Mouse (Mus musculus) thymus, adult 2 months (tissue): ENCODE measurements around the gene Nme9. TPM values are rescaled to one million over a fixed set of nuclear protein-coding genes. Genes with fewer than 3 reads are reported as not detected.

ENCODE experiments used
- DNase-seq: peaks from one replicate; pipeline ENCODE4 v3.0.0; 2021
- H3K27ac ChIP-seq: fragments of 200-500 bp; 2 replicates; pipeline ENCODE4 v1.5.1; 2012; ENCODE audit warnings: low read length, control low read depth; ENCODE audit not compliant: control insufficient read depth, insufficient read depth
- H3K27me3 ChIP-seq: fragments of 200-500 bp; 2 replicates; pipeline ENCODE4 v1.6.1; 2012; ENCODE audit warnings: mild to moderate bottlenecking, low read length, moderate library complexity, mixed read lengths; ENCODE audit not compliant: control insufficient read depth, insufficient read depth
- H3K36me3 ChIP-seq: fragments of 200-500 bp; 2 replicates; pipeline ENCODE4 v1.6.1; 2012; ENCODE audit warnings: mild to moderate bottlenecking, low read length, moderate library complexity; ENCODE audit not compliant: control insufficient read depth, insufficient read depth
- H3K4me1 ChIP-seq: fragments of 200-500 bp; replicated peaks from 2 replicates; pipeline ENCODE4 v1.6.1; 2012; ENCODE audit warnings: low read length; ENCODE audit not compliant: control insufficient read depth, insufficient read depth
- H3K4me3 ChIP-seq: fragments of 200-500 bp; 2 replicates; pipeline ENCODE4 v1.5.1; 2012; ENCODE audit warnings: mild to moderate bottlenecking, low read length, control low read depth, moderate library complexity; ENCODE audit not compliant: control insufficient read depth, insufficient read depth
- CTCF ChIP-seq: fragments of 200-500 bp; IDR thresholded peaks from 2 replicates; pipeline ENCODE4 v1.5.1; 2012; ENCODE audit warnings: mild to moderate bottlenecking, control low read depth, low read length, moderate library complexity, borderline replicate concordance; ENCODE audit not compliant: control insufficient read depth, poor library complexity, insufficient read depth; ENCODE audit errors: extremely low read depth
- POLR2A ChIP-seq: fragments of 200-500 bp; IDR thresholded peaks from 2 replicates; pipeline ENCODE4 v1.6.1; 2012; ENCODE audit warnings: mild to moderate bottlenecking, low read length, control low read depth, moderate library complexity; ENCODE audit not compliant: control insufficient read depth, poor library complexity, insufficient read depth; ENCODE audit errors: extremely low read depth
- WGBS: fragments of 180-500 bp; shearing (Covaris S2); methylation state at CpG from one replicate; pipeline ENCODE4 v1.1.7; 2018; 5-methylcytosine and 5-hydroxymethylcytosine counted together
- polyA plus RNA-seq: library from polyadenylated mRNA; depleted of rRNA; stranded (reverse); fragments of >200 nt; gene quantifications from 2 replicates; pipeline ENCODE4 v1.2.3, GENCODE M21; 2012

Nme9 gene
- polyA plus RNA-seq, 1 experiment: 0.43 TPM

DNA sequence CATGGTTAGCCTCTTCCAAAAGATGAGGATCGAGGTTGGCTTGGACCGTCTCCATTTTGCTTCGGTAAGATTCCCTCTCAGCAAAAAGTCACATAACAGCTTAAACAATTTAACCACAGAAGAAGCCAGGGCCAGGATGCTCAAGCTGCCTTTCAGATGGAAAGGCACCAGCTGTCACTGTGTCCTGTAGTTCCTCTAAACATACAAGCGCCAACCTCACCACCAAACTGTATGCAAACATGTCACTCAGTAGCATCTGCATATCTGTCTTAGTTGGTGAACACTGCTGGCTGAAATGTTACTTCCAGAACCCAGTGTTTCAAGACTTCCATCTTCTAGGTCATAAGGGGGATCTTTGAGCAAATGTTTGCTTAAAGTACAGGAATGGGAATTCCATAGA lies 8.5 kb downstream of the Nme9 start:
- TF ChIP-seq POLR2A (no peak), CTCF (no peak)
- Histone ChIP-seq H3K27ac (no peak overlapping the region), H3K27me3 (no peaks in the 10 kb centered on the region), H3K4me1 (no peaks in the 10 kb centered on the region), H3K36me3 (no peaks in the 10 kb centered on the region), H3K4me3 (no peak overlapping the region)
- 85% methylated on average over 4 of the region's 4 CpGs for WGBS
- DNase-seq: no peak

GRCm38 (mm10) chr9:99464876-99465275 lies 13.6 kb downstream of the Nme9 start:
- Histone ChIP-seq H3K27me3 (no peaks in the 10 kb centered on the region), H3K4me3 (no peak overlapping the region), H3K36me3 (no peaks in the 10 kb centered on the region), H3K27ac (no peak overlapping the region), H3K4me1 (no peaks in the 10 kb centered on the region)
- DNase-seq: no peak
- no peak for TF ChIP-seq POLR2A
- no peak for TF ChIP-seq CTCF
- 91% methylated on average over 6 of the region's 6 CpGs for WGBS

DNA sequence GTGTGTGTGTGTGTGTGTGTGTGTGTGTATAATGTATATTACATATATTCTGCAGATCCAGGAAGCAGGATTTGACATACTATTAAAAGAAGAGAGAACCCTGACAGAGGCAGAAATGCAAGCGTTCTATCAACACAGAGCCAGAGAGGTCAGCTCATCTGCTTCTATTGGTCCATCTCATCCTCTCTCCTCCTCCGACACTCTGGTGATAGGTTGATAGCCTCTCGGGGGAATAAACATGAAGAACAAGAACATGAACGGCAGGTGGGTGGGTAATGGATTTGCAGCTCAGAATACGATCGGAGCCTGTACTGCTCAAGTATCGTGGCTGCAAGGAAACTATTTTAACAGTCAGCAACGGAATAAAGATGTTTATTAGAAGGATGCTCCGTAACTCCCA lies 17.3 kb downstream of the Nme9 start:
- H3K27ac ChIP-seq: no peak overlapping the region
- H3K4me3 ChIP-seq: no peak overlapping the region
- WGBS: 93% methylated on average over 9 of the region's 9 CpGs
- no peaks in the 10 kb centered on the region for H3K4me1 ChIP-seq
- H3K36me3 ChIP-seq: no peaks in the 10 kb centered on the region
- no peaks in the 10 kb centered on the region for H3K27me3 ChIP-seq
- DNase-seq: no peak
- TF ChIP-seq CTCF (no peak), POLR2A (no peak)

DNA sequence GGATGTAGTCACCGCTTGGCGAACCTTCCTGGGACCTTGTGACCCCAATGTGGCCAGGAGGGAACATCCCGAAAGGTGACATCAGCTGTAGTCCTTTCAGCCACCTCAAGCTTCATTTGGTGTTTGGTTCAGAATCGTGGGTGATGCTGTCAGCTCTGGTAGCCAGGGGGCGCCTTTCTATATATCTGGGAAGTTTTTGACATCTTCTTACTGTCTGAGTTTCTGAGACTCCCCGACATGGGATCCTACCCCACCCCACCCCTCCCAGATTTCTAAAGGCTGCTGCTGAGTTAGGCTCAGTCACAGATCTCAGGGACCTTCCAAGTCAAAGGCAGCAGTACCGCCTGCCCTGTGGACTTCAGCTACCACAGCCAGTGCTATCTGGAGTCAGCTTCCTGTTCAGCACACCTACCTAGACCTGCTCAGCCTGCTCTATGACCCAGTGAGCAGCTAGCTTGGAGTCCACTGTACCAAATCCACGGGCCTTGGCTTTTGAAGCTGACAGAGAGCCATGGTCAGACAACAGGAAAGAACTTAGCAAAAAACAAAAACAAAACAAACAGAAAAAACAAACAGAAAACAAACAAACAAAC lies 18.5 kb downstream of the Nme9 start:
- H3K4me1 ChIP-seq: no peaks in the 10 kb centered on the region

DNA sequence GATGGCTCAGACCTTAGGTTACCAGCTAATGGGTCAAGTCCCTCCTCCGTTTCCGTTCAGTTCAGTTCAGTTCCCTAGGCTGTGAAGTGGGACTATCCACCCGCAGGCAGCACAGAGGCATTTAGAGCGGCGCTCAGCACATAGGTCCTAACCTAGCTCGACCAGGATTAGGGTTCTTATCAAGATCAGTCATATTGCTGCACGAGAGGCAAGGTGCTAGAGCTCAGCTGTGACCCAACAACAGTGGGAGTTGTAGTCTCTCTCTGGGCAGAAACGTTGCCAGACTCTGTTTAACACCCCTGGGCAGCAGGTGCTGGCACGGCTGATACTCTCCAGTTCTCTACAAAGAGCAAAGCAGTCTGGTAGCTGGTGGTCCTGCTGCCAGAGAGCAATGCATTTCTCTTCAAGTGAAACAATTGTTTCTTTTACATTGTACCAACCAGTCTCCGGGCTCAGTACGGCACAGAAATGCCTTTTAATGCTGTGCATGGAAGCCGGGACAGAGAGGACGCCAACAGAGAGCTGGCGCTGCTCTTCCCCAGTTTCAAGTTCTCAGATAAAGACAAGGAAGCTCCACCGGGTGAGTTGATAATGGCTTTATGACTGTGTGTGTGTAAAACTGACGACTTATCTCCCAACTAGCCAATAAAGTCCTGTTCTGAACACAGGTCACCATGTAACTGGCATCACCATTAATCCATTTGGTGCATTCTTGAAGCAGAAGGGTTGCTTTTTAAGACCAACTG lies 19.2 kb downstream of the Nme9 start:
- H3K4me1 ChIP-seq: no peaks in the 10 kb centered on the region
- no peak overlapping the region for H3K4me3 ChIP-seq
- no peak for DNase-seq
- H3K27ac ChIP-seq: no peak overlapping the region
- no peaks in the 10 kb centered on the region for H3K27me3 ChIP-seq
- H3K36me3 ChIP-seq: no peaks in the 10 kb centered on the region
- 77% methylated on average over 16 of the region's 16 CpGs for WGBS
- no peak for TF ChIP-seq POLR2A

More for the DNA sequence above, 18.5 kb downstream of the Nme9 start:
- DNase-seq: peak; percentile 22
- H3K4me3 ChIP-seq: no peak overlapping the region
- no peak for TF ChIP-seq CTCF
- no peak for TF ChIP-seq POLR2A
- WGBS: 53% methylated on average over 8 of the region's 8 CpGs
- no peaks in the 10 kb centered on the region for H3K36me3 ChIP-seq
- no peaks in the 10 kb centered on the region for H3K27me3 ChIP-seq
- H3K27ac ChIP-seq: no peak overlapping the region

DNA sequence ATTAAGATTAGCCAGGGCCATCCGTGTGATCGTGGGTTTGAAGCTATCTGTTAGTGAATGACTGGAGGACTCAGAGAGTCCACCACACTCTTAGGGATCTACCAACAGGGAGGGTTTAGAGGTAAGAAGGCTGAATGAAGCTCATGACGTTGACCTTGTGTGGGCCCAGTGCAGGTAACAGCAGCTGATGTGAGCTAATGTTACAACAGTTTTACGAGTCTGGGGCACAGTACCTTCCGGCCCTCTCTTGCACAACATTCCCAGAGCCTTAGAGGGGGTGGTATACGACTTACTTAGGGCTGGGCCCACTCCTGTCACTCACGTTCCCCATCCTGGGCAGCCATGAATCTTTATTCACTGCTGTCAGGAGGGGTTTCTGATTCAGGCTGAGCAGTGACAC lies 20.1 kb downstream of the Nme9 start:
- no peaks in the 10 kb centered on the region for H3K27me3 ChIP-seq
- no peak overlapping the region for H3K4me3 ChIP-seq
- WGBS: 97% methylated on average over 7 of the region's 7 CpGs
- H3K27ac ChIP-seq: no peak overlapping the region
- no peak for DNase-seq
- no peaks in the 10 kb centered on the region for H3K36me3 ChIP-seq
- H3K4me1 ChIP-seq: no peaks in the 10 kb centered on the region
- TF ChIP-seq POLR2A (no peak), CTCF (no peak)
